Mouse (Mus musculus): ENCODE data around the gene Gm20422.
A peak's percentile ranks its signal among the peaks of the same experiment; 100 is the strongest.

Gene Gm20422

GRCm38 (mm10) chr8:69793666-69794065 is 19.0 kb upstream of the Gm20422 start:
- DNase-seq = peak; percentile 72

DNA sequence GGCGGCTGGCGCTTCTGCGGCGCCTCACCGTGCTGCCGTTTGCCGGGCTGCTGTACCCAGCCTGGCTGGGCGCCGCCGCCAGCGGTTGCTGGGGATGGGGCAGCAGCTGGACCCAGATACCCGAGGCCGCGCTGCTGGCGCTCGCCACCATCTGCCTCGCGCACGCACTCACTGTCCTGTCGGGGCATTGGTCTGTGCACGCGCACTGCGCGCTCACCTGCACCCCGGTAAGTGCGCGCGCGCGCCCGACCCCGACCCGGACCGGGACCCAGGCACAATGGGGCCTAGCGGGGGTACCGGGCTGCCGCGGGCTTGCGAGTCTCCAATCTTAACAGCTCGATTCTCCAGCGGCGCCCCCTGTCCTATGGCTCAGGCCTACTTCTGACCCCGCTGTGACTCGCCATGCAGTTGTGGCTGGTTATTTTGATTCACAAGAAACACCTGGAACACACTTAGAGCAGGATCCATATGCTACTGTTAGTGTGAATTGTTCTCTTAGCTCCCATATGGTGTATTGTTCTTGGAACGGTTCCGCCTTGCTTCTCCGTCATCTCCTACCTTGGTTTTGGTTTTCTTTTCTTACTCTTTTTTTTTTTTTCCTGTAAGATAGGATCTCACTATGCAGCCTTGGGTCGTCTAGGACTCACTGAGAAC is 16.9 kb upstream of the Gm20422 start:
- peak; percentile 96 for DNase-seq

GRCm38 (mm10) chr8:69790773-69791367 is 16.2 kb upstream of the Gm20422 start, which contains the start of the genes Atp13a1 and Zfp866:
TSS of gene Atp13a1 (plus strand) at chr8:69791163.
TSS of gene Zfp866 (minus strand) at chr8:69791178.
- peak; percentile 98 for DNase-seq

DNA sequence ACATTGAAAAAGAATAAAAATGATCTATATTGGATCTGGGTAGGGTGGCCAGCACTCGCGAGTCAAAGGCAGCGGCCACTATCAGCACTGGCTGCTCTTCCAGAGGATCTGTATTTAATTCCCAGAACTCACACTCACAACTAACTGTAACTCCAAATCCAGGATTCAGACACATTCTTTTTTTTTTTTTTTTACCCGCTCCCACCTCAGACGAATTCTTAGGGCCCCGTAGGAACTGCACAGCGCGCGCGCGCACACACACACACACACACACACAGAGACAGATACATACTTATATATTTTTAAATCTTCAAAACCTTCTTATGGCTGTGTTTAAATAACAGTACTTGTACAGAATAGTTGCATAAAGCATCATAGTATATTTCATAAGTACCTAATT is 15.7 kb upstream of the Gm20422 start:
- peak; percentile 66 for DNase-seq

DNA sequence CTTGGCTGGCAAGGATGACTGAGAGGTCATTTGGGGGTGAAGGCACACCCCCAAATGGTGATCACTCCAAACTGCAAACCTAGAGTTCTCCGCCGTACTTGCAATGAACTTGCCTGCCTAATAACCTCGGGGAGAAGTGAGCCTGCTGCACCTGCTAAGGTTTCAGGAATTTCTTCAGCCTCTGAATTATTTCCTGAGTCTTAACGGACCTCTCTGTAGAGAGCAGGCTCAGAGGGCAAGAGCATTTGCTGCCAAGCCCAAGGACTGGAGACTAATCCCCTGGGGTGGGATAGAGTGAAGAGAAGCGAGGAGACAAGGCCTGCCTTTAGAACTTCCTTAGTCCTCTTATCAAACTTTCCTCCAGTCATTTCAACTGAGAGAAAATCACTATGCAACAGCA is 15.0 kb upstream of the Gm20422 start:
- peak; percentile 71 for DNase-seq

DNA sequence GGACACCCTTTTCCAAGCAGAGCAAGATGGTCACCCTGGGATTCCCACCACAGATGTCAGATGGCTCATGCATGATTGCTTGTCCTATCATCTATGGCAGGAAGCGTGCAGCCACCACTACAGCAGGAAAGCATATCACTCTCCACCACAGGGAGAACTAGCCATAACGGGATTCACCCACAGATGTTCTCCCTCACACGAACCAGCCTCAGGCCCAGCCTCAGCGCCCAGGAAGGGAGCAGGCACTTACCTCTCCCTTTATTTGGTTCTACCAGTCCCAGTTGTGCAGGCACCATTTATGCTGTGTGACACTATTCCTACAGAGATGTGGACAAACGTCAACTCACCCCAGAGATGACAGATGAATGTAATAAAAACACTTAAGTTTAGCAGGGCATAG is 14.4 kb upstream of the Gm20422 start:
- peak; percentile 69 for DNase-seq

DNA sequence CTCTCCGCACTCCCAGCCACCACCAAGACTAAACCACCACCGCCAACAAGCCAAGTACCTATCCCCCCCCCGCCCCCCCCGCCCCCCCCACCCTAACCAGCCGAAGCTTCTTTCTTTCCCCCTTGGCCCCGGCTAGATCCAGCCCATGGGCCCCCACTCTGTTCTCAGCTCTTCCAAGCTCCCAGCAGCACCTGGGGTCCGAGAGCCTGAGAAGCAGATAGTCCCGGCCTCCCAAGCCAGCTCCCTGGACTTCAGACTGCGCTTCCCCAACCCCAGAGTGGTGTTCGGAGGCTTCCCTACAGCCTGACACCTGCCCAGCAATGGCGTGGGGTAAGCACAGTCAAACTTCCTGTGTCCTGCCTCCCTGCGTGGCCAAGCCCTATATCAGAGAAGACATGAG is 2.4 kb upstream of the Gm20422 start:
- DNase-seq = peak; percentile 79

- DNase-seq = no peak
Measured at GRCm38 (mm10) chr8:69775149-69775534, 456 bp upstream of the Gm20422 start.

- DNase-seq = peak; percentile 62
Measured at GRCm38 (mm10) chr8:69772106-69772505, 2.6 kb downstream of the Gm20422 start.

DNA sequence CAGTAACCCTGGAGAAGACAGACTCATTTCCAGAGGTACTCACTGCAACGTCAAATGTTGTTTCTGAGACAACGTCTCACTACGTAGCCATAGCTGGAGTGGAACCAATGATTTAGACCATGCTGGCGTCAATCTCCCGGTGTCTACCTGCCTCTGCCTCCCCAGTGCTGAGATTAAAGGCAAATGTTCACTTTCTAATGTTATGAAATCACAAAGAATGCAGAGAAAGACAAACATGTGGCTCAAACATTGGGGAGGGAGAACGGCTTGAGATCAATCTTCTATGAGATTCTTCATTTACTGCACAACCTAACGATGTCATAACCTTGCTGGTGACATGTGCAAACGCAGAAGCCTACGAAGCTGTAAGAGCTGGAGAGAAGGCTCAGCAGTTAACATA is 3.5 kb downstream of the Gm20422 start:
- peak; percentile 62 for DNase-seq

GRCm38 (mm10) chr8:69761814-69762445 is 12.8 kb downstream of the Gm20422 start:
- peak; percentile 76 for DNase-seq

- DNase-seq = no peak
Measured at GRCm38 (mm10) chr8:69758316-69758715, 16.4 kb downstream of the Gm20422 start.

DNA sequence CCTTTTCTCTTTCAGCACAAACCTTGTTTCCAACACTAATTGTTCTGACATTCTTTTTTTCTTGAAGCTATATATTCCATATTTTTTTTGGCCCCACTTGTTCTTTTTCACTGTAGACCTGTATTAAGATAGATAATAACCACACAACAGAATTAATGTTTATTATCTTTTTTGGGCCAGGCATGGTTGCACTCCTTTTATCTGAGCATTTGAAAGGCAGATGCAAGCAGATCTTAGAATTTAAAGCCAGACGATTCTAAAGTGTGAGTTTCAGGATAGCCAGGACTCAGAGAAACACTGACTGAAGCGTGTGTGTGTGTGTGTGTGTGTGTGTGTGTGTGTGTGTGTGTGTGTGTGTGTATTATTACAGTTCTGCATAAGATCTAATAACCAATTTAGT is 22.2 kb downstream of the Gm20422 start:
- no peak for DNase-seq

DNA sequence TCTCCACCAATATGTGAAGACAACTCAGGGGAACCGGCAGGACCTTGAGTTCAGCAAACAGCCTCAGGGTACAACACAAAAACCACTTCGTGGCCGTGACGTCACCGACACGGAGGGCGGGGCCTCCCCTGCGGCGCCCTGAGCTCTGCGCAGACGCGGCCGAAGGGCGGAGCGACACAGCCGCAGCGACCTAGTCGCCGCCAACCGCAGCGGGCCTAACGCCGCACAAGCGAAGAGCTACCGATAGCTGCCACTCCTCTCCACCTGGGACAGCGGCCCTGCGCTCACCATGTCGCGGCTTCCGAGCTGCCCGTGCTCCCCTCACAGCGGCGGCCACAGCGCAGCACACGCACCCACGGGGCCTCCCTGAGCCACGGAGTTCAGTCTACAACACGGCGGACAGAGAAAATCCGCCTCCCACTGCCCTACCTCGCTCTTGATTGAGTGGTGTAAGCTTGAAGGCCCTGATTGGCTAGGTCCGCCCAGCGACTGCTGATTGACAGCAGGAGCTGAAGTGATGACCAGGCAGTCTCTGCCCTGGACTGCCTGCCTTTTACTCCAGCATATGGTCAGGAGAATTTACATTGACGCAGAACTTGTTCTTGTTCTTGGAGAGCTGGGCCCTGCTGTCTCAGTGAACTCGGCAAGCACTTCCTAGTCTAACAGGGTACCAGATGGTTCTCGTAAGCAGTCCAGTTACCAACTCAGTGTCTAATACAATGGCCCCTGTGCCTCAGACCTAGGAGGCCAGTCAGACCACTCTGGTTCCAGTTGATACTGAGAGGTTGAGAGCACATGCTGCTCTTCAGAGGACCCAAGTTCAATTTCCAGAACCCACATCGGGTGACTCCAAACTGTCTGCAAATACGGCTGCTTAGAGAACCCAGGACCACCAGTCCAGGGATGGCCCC is 24.9 kb downstream of the Gm20422 start, which contains the start of gene Zfp963:
Gene Zfp963 (minus strand): TSS at position 427 of the 911 bp plus-strand sequence.
- DNase-seq = peak; percentile 100

GRCm38 (mm10) chr8:69741231-69741630 is 33.5 kb downstream of the Gm20422 start:
- DNase-seq = peak; percentile 52

DNA sequence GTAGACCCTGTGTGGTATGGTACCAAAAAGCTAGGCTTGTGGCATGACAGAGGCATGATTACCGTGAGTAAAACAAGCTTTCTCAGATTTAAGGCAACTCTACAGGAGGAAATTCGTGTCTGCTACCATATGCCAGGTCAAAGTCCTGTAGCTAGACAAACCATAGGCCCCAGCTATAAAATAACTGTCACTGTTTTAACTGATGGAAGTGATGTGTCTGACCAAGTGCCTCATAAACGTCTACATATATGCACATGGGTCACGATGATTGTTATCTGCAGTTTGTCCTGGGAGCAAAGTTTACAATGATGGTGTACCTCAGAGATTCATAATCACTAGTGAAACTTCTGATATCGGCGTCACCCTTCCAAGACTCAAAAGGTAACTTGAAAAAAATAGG is 33.9 kb downstream of the Gm20422 start:
- peak; percentile 41 for DNase-seq

DNA sequence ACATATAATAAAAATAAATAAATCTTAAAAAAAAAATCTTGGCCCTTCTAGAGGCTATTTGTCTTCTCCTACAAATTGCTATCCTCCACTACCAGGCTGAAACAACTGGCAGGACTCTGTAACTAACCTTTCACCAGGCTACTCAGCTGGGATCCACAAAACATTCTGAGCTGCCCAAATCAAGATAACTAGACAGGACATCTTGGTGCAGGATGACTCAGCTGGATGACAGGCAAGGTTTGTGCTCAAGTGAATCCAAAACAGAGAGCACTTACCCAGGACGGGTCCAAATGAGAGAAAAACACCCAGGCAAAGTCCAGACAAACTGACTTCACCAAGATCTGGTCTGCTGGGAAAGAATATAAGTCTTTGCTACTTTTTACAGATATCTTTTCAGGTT is 39.2 kb downstream of the Gm20422 start:
- no peak for DNase-seq

DNA sequence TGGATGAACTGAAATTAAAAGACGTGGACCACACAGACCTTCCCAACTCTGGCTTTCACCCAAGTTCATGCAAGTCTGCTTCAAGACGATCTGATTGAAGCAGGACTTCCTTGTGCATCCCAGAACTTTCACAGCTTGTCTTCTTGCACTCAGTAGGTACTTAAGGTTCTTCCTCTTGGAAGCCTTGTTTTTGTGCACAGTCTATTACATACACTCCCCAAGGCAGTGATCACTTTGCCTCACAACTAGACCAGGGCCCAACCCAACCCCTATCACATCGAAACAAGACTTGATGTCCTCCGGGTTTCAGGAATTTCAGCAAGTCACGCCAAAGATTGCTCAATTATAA is 57.5 kb downstream of the Gm20422 start:
- DNase-seq = no peak

GRCm38 (mm10) chr8:69716403-69717231 is 58.1 kb downstream of the Gm20422 start:
- DNase-seq = peak; percentile 100

- peak; percentile 88 for DNase-seq
Measured at GRCm38 (mm10) chr8:69715366-69715765, 59.3 kb downstream of the Gm20422 start.

DNA sequence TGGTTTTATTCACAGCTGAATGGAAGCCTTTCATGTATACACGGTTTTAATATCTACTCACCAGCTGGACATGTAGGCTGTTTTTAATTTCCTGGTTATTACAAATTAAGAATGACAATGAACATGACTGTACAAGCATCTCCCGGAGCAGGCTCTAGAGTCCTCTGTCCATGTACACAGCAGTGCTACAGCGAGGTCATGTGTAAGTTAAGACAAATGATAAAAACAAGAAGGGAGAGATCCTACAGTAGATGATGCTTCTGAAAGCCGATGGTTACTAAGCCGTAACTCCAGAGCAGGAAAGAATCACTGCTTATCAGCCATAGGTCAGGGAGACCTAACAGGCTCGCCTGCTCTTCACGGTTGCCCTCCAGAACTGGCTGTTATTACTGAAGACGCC is 61.2 kb downstream of the Gm20422 start:
- DNase-seq = peak; percentile 58

DNA sequence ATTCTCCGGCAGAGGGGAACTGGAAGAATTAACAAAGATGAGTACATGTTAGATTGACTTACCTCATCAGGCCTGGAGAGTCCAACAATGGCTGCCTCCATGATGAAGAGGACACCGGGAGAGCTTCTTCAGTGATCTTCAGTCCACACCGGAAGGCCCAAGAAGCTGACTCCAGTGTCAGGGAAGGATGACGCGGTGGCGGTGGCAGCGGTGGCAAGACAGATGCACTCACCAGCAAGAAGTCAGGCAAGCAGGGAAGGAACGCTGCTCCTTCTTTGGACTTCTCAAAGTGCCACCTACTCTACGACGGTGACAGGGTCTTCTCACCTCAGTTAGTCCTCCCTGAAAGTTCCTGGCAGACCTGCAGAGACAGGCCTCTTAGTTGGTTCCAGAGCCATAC is 64.1 kb downstream of the Gm20422 start, which contains the start of gene Zfp869:
Gene Zfp869 (minus strand): TSS at position 101 of the 400 bp plus-strand sequence.
- DNase-seq = peak; percentile 41
